Mouse (Mus musculus): ENCODE results near the gene Psmb7.

The Psmb7 gene

DNA sequence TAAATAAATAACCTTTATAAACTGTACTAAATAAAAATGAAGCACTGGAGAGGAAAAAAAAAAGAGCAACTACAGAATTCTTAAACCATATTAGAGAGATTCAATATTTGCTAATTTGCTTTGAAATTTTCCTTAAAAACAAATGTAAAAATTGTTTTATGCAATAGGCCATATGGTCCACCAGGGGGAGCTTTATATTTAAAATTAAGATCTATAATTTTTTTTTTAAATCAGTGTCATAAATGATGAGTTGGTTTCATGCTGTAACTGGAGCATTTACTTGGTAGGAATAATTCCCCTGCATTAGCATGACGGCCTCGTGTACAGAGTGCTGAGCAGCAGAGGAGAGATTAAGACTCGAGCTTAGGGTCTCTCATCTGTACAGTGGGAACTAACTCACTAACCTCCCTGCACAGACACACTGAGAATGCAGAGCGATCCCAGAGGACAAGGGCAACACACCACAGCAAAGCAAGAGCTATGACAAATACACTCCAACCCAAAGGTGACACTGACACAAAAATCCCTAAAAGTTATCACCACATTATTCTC lies 6.1 kb downstream of the Psmb7 start:
- DNase-seq (ENCODE audit: low spot score) = no peak

- no peak for DNase-seq (ENCODE audit: low spot score)
Observed at GRCm38 (mm10) chr2:38630574-38630973, 13.3 kb downstream of the Psmb7 start.

GRCm38 (mm10) chr2:38629451-38629850 lies 14.4 kb downstream of the Psmb7 start:
- no peak for DNase-seq (ENCODE audit: low spot score)

DNA sequence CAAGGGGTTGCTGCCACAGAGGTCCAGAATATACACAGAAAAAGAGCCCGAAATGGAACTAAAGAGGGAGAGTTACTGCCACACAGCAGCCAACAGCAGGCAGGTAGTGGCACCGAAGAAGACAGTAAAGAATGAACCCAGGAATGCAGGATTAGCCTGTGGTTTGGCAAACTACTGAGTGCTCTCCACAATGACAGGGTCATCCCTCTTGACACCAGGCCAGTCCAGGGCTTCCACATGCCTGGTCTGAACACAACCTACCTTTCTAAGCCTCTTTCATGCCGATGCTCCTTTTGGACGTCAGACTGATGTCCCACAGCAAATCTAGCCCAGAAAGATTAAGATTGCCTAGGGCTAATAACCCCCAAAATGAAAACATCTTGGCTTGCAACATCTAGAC lies 15.1 kb downstream of the Psmb7 start:
- DNase-seq (ENCODE audit: low spot score) = no peak

DNA sequence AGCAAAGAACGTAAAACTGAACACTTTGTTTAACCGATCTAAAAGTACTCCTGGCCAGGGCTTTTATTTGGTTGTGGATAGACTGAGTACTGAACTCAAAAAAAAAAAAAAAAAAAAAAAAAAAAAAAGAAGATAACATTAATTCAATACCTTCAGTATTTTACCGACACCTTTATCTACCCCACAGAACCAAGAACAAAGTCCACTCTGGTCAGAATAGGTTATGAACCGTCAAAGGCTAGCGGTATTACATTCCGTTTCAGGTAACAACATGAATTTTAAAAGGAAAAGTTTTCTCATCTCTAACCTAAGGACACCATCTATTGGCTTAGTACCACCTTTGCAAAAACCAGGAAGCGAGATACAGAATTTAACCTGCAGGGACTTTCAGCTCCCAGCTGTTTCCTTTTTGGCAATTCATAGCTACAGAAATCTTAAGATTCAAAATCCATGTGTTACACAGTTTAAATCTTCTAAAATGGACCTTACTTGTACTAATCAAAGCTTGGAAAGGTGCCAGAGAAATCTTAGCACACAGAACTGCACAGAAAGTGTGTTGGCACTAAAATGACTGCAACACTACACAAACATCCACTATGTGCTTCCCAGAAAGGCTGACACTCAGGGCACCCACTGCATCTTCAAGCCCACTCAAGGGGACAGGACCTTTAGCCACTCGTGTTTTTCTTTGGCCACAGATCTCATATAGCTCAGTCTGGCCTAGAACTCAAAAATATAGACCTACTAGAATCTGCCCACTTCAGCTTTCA lies 19.9 kb downstream of the Psmb7 start:
- DNase-seq (ENCODE audit: low spot score) = peak; percentile 22

DNA sequence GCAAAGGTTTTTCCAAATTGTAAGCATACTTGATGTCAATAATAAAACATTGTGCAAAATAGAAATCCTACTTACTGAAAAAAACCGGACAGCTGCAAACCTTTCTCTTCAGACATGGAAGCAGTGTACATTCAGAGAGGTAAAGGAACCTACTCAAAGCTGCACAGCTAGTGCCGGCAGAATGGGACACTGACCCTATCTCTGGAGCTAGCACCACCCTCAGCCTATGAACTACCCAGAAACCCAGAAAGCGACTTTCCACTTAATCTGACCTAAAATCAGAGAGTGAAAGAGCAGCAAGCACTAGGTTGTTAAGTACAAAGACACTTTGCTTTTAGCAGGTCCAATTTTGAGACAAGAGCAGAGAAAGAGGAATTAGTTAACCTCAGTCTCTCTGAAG lies 20.5 kb downstream of the Psmb7 start:
- DNase-seq (ENCODE audit: low spot score) = no peak

DNA sequence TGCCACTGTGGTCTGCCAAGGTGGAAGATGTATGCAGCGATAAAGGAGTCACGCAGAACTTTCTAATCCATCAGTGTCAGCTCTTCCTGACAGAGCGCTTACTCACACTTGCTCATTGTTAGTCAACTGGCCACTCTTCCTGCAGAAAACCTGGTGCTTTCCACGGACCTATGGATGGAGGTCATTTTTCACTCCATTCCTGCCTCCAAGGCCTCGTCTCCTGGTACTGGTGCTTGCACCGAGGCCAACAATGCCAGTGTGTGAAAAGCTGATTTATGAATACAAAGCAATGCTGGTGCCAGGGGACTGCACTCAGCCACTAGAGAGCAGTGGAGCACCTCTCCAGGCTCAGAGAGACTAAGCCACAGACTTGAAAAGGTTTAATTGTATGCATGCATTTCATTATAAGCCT lies 22.3 kb downstream of the Psmb7 start:
- DNase-seq (ENCODE audit: low spot score) = peak; percentile 78

DNA sequence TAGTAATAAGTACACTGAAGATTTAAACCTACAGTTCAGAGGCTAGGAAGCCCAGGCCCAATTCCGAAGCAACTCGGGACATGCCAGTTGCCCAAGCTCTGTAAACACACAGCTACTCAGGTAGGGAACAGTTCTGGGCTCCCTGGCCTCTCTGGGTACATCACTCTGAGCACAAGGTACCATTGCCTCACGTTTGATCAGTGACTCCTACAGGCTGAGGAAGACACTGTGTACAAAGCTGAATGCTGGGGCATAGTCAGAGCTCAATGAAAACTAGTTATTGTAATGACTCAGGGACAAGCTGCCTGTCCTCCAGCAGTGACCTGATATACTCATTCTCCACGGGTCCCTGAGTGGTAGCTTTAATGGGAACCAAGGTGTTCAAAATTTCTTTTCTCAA lies 22.8 kb downstream of the Psmb7 start:
- no peak for DNase-seq (ENCODE audit: low spot score)

- DNase-seq (ENCODE audit: low spot score) = no peak
Observed at GRCm38 (mm10) chr2:38619777-38620176, 24.1 kb downstream of the Psmb7 start.

DNA sequence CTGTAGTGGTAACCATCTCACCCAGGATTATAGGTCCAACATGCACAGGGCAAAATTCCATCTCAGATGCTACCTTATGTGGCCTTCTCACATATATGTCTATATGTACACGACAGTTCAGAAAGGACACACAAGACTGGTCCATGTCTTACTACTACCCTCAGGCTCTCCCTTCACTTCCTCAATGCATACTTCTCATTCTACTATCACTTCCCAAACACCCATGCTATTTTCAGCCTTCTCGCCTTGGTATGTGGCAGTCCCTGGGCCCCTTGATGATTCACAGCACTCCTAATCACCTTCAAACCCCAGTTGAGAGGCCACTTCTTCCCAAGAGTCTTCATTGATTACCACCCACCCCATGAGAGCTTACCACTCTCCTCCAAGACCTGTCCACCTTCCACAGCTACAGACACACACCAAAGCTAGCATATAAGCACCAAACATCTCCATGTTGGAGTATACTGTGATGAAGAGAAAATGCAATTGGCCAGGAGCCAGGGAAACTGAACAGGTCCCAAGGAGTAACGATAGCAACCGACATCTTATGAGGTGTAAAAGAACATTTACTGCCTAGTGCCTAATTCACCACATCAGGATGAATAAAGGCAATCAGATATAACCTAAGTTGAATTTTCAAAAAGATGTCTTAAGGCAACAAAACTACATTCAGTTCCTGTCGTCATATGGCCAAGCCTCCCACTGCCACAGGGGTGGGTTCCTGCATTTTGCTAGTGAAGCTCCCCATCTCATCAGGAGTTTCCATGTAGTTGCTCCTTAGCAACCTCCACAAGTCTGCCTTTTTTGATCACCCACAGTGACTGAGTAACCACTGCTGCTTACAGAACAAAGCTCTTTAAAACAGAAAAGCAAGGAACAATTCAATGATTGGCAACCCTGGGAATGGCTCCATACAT lies 26.7 kb downstream of the Psmb7 start:
- DNase-seq (ENCODE audit: low spot score) = no peak

- DNase-seq (ENCODE audit: low spot score) = peak; percentile 51
Observed at GRCm38 (mm10) chr2:38616072-38616471, 27.8 kb downstream of the Psmb7 start.

DNA sequence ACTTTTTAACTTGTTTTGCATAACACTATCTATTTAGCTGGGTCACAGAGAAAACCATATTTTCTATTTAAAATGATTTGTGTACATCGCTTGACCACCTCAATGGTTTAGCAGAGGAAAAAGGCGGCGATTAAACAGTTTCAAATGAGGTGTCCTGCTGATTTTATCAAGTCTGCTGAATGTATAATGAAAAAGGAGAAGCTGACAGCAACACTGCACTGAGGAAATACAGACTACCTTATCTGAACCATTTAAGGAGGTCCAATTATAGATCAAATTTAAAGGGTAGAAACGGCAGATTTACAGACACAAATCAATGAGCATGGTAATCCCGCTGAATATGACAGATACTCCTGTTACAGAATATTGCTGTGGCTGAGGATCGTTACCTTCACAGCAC lies 29.4 kb downstream of the Psmb7 start:
- DNase-seq (ENCODE audit: low spot score) = no peak

DNA sequence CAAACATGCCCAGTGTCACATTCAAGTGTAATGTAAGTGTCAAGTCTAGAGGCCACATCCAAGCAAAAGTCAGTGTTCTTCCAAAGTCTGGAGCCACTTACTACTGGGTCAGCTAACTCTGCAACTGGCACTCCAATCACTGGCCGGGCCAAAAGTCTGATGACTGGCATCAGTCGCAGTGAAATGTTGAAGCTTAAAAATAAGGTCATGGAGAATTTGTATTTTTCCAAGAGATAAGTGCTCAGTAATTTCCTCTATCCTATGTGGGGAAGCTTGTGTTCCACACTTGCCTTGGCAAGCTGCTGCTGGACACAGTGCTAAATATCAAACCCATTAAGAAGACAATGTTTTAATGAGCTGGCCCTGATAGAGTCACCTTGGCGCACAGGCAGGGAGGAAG lies 30.3 kb downstream of the Psmb7 start:
- no peak for DNase-seq (ENCODE audit: low spot score)

GRCm38 (mm10) chr2:38612596-38612995 lies 31.3 kb downstream of the Psmb7 start:
- no peak for DNase-seq (ENCODE audit: low spot score)

GRCm38 (mm10) chr2:38610161-38610560 lies 33.7 kb downstream of the Psmb7 start:
- DNase-seq (ENCODE audit: low spot score) = no peak

GRCm38 (mm10) chr2:38609310-38609709 lies 34.6 kb downstream of the Psmb7 start:
- DNase-seq (ENCODE audit: low spot score) = no peak

- no peak for DNase-seq (ENCODE audit: low spot score)
Observed at GRCm38 (mm10) chr2:38608831-38609309, 35.0 kb downstream of the Psmb7 start.

DNA sequence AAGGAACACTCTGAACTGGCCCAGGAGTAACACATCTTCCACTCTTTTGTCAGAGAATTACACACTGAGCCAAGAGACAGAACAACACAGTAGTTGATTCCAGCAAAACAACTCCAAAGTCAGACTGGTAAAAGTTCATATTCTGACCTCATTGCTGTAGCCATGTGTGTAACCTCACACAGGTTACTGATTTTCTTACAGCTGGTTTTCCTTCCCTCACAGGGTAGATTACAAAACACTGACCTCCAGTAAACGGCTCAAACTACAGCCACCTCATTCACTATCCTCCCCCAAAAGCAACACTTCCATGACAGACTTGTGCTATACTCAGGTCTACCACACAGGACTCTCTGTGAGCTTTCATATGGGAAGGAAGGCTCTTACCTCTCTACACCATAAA lies 36.2 kb downstream of the Psmb7 start:
- DNase-seq (ENCODE audit: low spot score) = no peak

DNA sequence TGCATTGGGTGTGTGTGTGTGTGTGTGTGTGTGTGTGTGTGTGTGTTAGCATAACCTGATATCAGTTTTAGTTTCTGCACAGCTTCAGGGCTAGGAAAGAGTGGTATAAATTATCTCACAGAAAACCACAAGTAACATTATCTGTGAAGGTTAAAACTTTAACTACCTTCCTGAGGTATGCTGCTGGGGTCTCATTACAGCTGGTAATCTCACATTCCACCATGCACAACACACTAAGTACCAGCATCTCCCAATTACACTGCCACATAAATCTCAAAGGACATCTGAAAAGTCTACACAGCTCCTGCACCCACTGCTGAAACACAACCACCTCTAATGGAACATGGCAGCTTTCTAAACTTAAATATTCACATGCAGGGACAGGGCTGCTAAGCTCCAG lies 43.0 kb downstream of the Psmb7 start:
- DNase-seq (ENCODE audit: low spot score) = no peak

DNA sequence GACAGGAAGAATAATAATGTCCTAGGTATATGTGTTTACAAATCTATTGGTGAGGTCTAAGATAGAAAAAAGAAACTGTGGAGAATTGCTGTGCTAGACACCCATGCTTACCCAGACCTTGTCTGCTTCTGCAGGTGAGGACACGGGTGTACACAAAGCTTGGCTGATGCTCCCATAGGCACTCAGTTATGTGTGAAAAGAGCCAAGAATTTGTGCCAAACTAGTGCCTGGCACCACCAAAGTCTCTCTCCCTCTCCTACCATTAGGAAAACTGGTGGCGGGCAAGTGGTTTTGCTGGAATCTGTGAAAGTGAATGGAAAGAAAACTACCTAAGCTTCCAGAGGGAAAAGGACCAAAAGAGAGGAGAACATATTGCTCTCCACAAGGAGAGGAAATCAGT lies 45.5 kb downstream of the Psmb7 start:
- no peak for DNase-seq (ENCODE audit: low spot score)

GRCm38 (mm10) chr2:38597896-38598295 lies 46.0 kb downstream of the Psmb7 start:
- DNase-seq (ENCODE audit: low spot score) = no peak

GRCm38 (mm10) chr2:38594874-38595273 lies 49.0 kb downstream of the Psmb7 start:
- DNase-seq (ENCODE audit: low spot score) = no peak
